Mouse (Mus musculus) gonadal fat pad, adult 2 months (tissue): ENCODE measurements around the gene Dppa5a. TPM values are rescaled to one million over a fixed set of nuclear protein-coding genes. Genes with fewer than 3 reads are reported as not detected.

ENCODE experiments used
- polyA plus RNA-seq: library from polyadenylated mRNA; depleted of rRNA; stranded (reverse); fragments of >200 nt; gene quantifications from 2 replicates; pipeline ENCODE4 v1.2.3, GENCODE M21; 2012; rRNA removed

The Dppa5a gene
- polyA plus RNA-seq, 1 experiment = not detected

Other genes starting within 250 kb of the Dppa5a start
- 22.8 and 26.6 TPM in 2 replicates for gene Gsta4, start 185.4 kb downstream of the Dppa5a start, polyA plus RNA-seq
- not detected in 2 replicates for gene Gsta1, start 137.5 kb downstream of the Dppa5a start, polyA plus RNA-seq
- gene Gm3776, start 111.0 kb downstream of the Dppa5a start, polyA plus RNA-seq = 0.34 TPM in 1 of 2 replicates, not detected in the other
- gene Gm10639, start 78.3 kb downstream of the Dppa5a start, polyA plus RNA-seq = not detected in 2 replicates
- not detected in 2 replicates for gene Omt2a, start 53.4 kb downstream of the Dppa5a start, polyA plus RNA-seq
- not detected in 2 replicates for gene Omt2b, start 40.6 kb downstream of the Dppa5a start, polyA plus RNA-seq
- 1.9 and 2.5 TPM in 2 replicates for gene Gsta2, start 12.4 kb downstream of the Dppa5a start, polyA plus RNA-seq
- gene Ooep, start 10.5 kb upstream of the Dppa5a start, polyA plus RNA-seq = not detected in 2 replicates
- gene Ddx43, start 27.6 kb upstream of the Dppa5a start, polyA plus RNA-seq = 0.11 TPM in 1 of 2 replicates, not detected in the other
- 0.34 and 0.41 TPM in 2 replicates for gene Cgas, start 75.1 kb upstream of the Dppa5a start, polyA plus RNA-seq
- 10.5 and 12.0 TPM in 2 replicates for gene Mto1, start 80.0 kb upstream of the Dppa5a start, polyA plus RNA-seq
- 0.72 and 0.79 TPM in 2 replicates for gene Gm17324, start 80.6 kb upstream of the Dppa5a start, polyA plus RNA-seq
- 5,649 and 5,990 TPM in 2 replicates for gene Eef1a1, start 121.0 kb upstream of the Dppa5a start, polyA plus RNA-seq
- gene Slc17a5, start 219.9 kb upstream of the Dppa5a start, polyA plus RNA-seq = 20.9 and 28.5 TPM in 2 replicates
- gene Cd109, start 247.4 kb upstream of the Dppa5a start, polyA plus RNA-seq = 1.3 and 1.8 TPM in 2 replicates